Mouse (Mus musculus) ES-E14 (cell line): ENCODE measurements at regions not wholly inside any gene's neighbourhood (a gene's known extent, or its start where the extent isn't known, plus 50 kb on each side); places are given as distances from the start of the nearest gene placed in this dataset.

ENCODE experiments used
- CHD2 ChIP-seq: IDR thresholded peaks from 2 replicates; pipeline ENCODE4 v1.6.1; 2014; ENCODE audit warnings: mild to moderate bottlenecking, low read depth, low read length, inconsistent platforms
- HCFC1 ChIP-seq: IDR thresholded peaks from 2 replicates; pipeline ENCODE4 v1.6.1; 2012; ENCODE audit warnings: low read length, inconsistent platforms, borderline replicate concordance; ENCODE audit not compliant: insufficient read depth
- ZC3H11A ChIP-seq: IDR thresholded peaks from 2 replicates; pipeline ENCODE4 v1.6.1; 2012; ENCODE audit warnings: low read depth, mild to moderate bottlenecking, inconsistent platforms, low read length, borderline replicate concordance
- ZNF384 ChIP-seq: IDR thresholded peaks from 2 replicates; pipeline ENCODE4 v1.6.1; 2012; ENCODE audit warnings: low read depth, low read length, inconsistent platforms

GRCm38 (mm10) chr13:51355507-51355906, 52.9 kb upstream of the S1pr3 start:
- no peak for TF ChIP-seq CHD2
- no peak for TF ChIP-seq ZC3H11A
- no peak for TF ChIP-seq ZNF384
- no peak for TF ChIP-seq HCFC1
